ENCODE assay signal across 10 mouse cellular contexts in the genomic region with DNA sequence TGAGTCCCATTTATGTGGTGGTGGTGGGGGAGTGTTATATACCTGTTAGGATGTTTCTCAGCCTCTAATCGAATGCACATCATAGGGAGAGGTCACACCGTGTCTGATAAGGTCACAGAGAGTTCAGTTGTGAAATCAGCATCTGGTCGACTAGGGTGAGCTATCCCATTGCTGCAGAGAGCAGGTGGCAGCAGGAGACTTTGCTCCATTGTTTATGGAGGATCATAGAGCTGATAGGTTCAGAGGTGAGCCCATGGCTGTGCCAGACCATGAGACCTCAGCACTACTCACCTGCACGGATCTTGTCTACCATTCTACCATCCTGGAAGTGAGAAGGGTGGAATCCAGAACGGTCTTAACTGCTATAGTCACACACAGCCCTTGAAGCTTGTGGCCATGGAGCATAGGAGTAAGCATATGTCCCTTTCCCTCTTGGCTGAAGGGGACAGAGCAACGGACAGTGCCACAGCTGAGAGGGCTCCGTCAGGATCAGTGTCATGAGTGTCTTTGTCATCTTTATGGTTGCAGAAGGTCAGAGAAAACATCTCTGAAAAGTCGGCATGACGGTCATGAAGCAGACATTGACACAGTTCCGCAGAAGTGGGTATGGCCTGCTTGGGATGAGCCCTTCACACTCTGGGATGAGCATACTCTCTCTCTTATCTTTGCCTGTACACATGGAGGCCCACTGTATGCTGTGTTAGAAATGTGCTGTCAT. TPM values are rescaled to one million over a fixed set of nuclear protein-coding genes. Genes with fewer than 3 reads are reported as not detected.
DNase-seq lines count a peak whose midpoint lies in the region; ATAC-seq and TF ChIP-seq lines count a peak whose summit lies in the region.
"Had no signal": no experiment of that assay in that cellular context is flagged by ENCODE, and none has a peak within 500 bp of the region (broad histone marks: within the 10 kb centered on the region; RNA-seq: fewer than 3 reads in every experiment).

No protein-coding gene starts in this region.

- H3K4me2 ChIP-seq in forebrain, embryonic 11.5 days (ENCODE audit: low read depth, low read length, severe bottlenecking): no peak overlapping the region
- no peak overlapping the region for H3K4me2 ChIP-seq in forebrain, postnatal 0 days (ENCODE audit: low read depth)
- H3K4me2 ChIP-seq in lung, embryonic 14.5 days: no peak overlapping the region
- no peak overlapping the region for H3K4me2 ChIP-seq in hindbrain, embryonic 13.5 days

- H3K4me3 ChIP-seq in forebrain, embryonic 11.5 days (ENCODE audit: low read depth, low read length): no peak overlapping the region
- no peak overlapping the region for H3K4me3 ChIP-seq in forebrain, postnatal 0 days (ENCODE audit: low read depth, low read length)
- no peak overlapping the region for H3K4me3 ChIP-seq in lung, embryonic 14.5 days (ENCODE audit: low read depth, low read length)
- no peak overlapping the region for H3K4me3 ChIP-seq in hindbrain, embryonic 13.5 days
- peak overlapping the region; percentile 2 for H3K4me3 ChIP-seq in megakaryocyte, embryonic 14.5 days (replicated peaks)
- no peak overlapping the region for H3K4me3 ChIP-seq in gastrocnemius, adult 2 months

- intact Hi-C loops in gastrocnemius, adult 2 months (cut with DNase I): no loop called here

- no peak for DNase-seq in forebrain, embryonic 11.5 days (ENCODE audit: low spot score)
- no peak for DNase-seq in forebrain, postnatal 0 days
- no peak for DNase-seq in lung, embryonic 14.5 days
- no peak for DNase-seq in lung, postnatal 10 days
- no peak for DNase-seq in gastrocnemius, adult 2 months
- DNase-seq in frontal cortex, postnatal 10 days (ENCODE audit: low spot score in 2 of 2): no peak
- DNase-seq: heart, adult 18-20 months; left cerebral cortex, postnatal 4 days had no signal

- TF ChIP-seq CTCF in forebrain, postnatal 0 days (IDR thresholded peaks at IDR 0.05; ENCODE audit: low read depth): no peak
- no peak for TF ChIP-seq CTCF in lung, embryonic 14.5 days (IDR thresholded peaks at IDR 0.05; ENCODE audit: low read depth)
- no peak for TF ChIP-seq CTCF in gastrocnemius, adult 2 months (IDR thresholded peaks at IDR 0.05)

- H3K9ac ChIP-seq in forebrain, embryonic 11.5 days (ENCODE audit: low read length): no peak overlapping the region
- H3K9ac ChIP-seq in forebrain, postnatal 0 days: no peak overlapping the region
- H3K9ac ChIP-seq in lung, embryonic 14.5 days: no peak overlapping the region
- no peak overlapping the region for H3K9ac ChIP-seq in hindbrain, embryonic 13.5 days

- ATAC-seq in forebrain, embryonic 11.5 days (replicated peaks; ENCODE audit: low FRiP score): peak; percentile 9
- no peak for ATAC-seq in forebrain, postnatal 0 days
- peak; percentile 25 for ATAC-seq in lung, embryonic 14.5 days (ENCODE audit: insufficient read depth)
- ATAC-seq in hindbrain, embryonic 13.5 days (ENCODE audit: low FRiP score): peak; percentile 44

- H3K4me1 ChIP-seq in forebrain, embryonic 11.5 days (replicated peaks; ENCODE audit: control insufficient read depth, insufficient read depth, low read length): no peaks in the 10 kb centered on the region
- no peaks in the 10 kb centered on the region for H3K4me1 ChIP-seq in forebrain, postnatal 0 days (ENCODE audit: insufficient read depth)
- H3K4me1 ChIP-seq in lung, embryonic 14.5 days (ENCODE audit: insufficient read depth): no peaks in the 10 kb centered on the region
- no peaks in the 10 kb centered on the region for H3K4me1 ChIP-seq in hindbrain, embryonic 13.5 days (replicated peaks)
- H3K4me1 ChIP-seq in megakaryocyte, embryonic 14.5 days: peaks cover 18% of the 10 kb centered on the region

- no peaks in the 10 kb centered on the region for H3K27me3 ChIP-seq in forebrain, embryonic 11.5 days (ENCODE audit: control insufficient read depth, insufficient read depth, low read length)
- H3K27me3 ChIP-seq in forebrain, postnatal 0 days (ENCODE audit: insufficient read depth, low read length): no peaks in the 10 kb centered on the region
- H3K27me3 ChIP-seq in lung, embryonic 14.5 days (ENCODE audit: insufficient read depth, low read length): no peaks in the 10 kb centered on the region
- H3K27me3 ChIP-seq in hindbrain, embryonic 13.5 days: no peaks in the 10 kb centered on the region
- peaks cover 10% of the 10 kb centered on the region for H3K27me3 ChIP-seq in megakaryocyte, embryonic 14.5 days (replicated peaks)

- no peaks in the 10 kb centered on the region for H3K36me3 ChIP-seq in forebrain, embryonic 11.5 days (ENCODE audit: control insufficient read depth, insufficient read depth, low read length)
- H3K36me3 ChIP-seq in forebrain, postnatal 0 days (ENCODE audit: insufficient read depth): no peaks in the 10 kb centered on the region
- H3K36me3 ChIP-seq in lung, embryonic 14.5 days (ENCODE audit: insufficient read depth): no peaks in the 10 kb centered on the region
- H3K36me3 ChIP-seq in hindbrain, embryonic 13.5 days: no peaks in the 10 kb centered on the region
- H3K36me3 ChIP-seq in megakaryocyte, embryonic 14.5 days (replicated peaks; ENCODE audit: low read length): no peaks in the 10 kb centered on the region

- H3K9me3 ChIP-seq in forebrain, embryonic 11.5 days (ENCODE audit: control insufficient read depth, low read length): peaks cover 66% of the 10 kb centered on the region
- peaks cover 64% of the 10 kb centered on the region for H3K9me3 ChIP-seq in forebrain, postnatal 0 days (ENCODE audit: low read length)
- peaks cover 48% of the 10 kb centered on the region for H3K9me3 ChIP-seq in lung, embryonic 14.5 days (ENCODE audit: low read depth, low read length)
- peaks cover 57% of the 10 kb centered on the region for H3K9me3 ChIP-seq in hindbrain, embryonic 13.5 days
- peaks cover 26% of the 10 kb centered on the region for H3K9me3 ChIP-seq in megakaryocyte, embryonic 14.5 days

- 64% methylated on average over 10 of the region's 10 CpGs for WGBS in forebrain, embryonic 11.5 days
- WGBS in forebrain, postnatal 0 days: 63% methylated on average over 10 of the region's 10 CpGs
- 56% methylated on average over 10 of the region's 10 CpGs for WGBS in lung, embryonic 14.5 days
- 63% methylated on average over 10 of the region's 10 CpGs for WGBS in hindbrain, embryonic 13.5 days

- H3K27ac ChIP-seq in forebrain, embryonic 11.5 days (ENCODE audit: low read depth, low read length): no peak overlapping the region
- H3K27ac ChIP-seq in forebrain, postnatal 0 days (ENCODE audit: low read depth, low read length): no peak overlapping the region
- no peak overlapping the region for H3K27ac ChIP-seq in lung, embryonic 14.5 days (ENCODE audit: low read depth)
- H3K27ac ChIP-seq in hindbrain, embryonic 13.5 days: no peak overlapping the region
- H3K27ac ChIP-seq in gastrocnemius, adult 2 months: no peak overlapping the region

RNA-seq across cellular contexts. Expression of a gene that starts 6.9 kb away (rescaled TPM):
- polyA plus RNA-seq in forebrain, embryonic 11.5 days (2014; fragmentation: Nextera tagmentation; extraction: Ambion mirVana): not detected in 2 replicates
- 0.38 TPM in 2 replicates for total RNA-seq in forebrain, postnatal 0 days (2014; rRNA removed)
- 0.19 and 0.36 TPM in 2 replicates for polyA plus RNA-seq in forebrain, postnatal 0 days (2015; fragmentation: Nextera tagmentation; extraction: Ambion mirVana)
- 0.18 TPM in 1 of 2 replicates, not detected in the other for polyA plus RNA-seq in lung, embryonic 14.5 days (2014; fragmentation: Nextera tagmentation; extraction: Ambion mirVana)
- 0.04 TPM in 1 of 2 replicates, not detected in the other for polyA plus RNA-seq in hindbrain, embryonic 13.5 days (2015; fragmentation: Nextera tagmentation; extraction: Ambion mirVana)
- polyA plus RNA-seq in megakaryocyte, embryonic 14.5 days (2012; ENCODE audit: insufficient read depth, low replicate concordance): not detected in 2 replicates
- not detected for total RNA-seq in gastrocnemius, adult 2 months (2021)
- total RNA-seq: heart, adult 18-20 months had no signal

RNA-seq across cellular contexts. Expression of a gene that starts 7.0 kb away (rescaled TPM):
- polyA plus RNA-seq in forebrain, embryonic 11.5 days (2014; fragmentation: Nextera tagmentation; extraction: Ambion mirVana): 221 and 223 TPM in 2 replicates
- total RNA-seq in forebrain, postnatal 0 days (2014; rRNA removed): 77.6 and 88.0 TPM in 2 replicates
- polyA plus RNA-seq in forebrain, postnatal 0 days (2015; fragmentation: Nextera tagmentation; extraction: Ambion mirVana): 24.5 and 40.0 TPM in 2 replicates
- 215 and 225 TPM in 2 replicates for polyA plus RNA-seq in lung, embryonic 14.5 days (2014; fragmentation: Nextera tagmentation; extraction: Ambion mirVana)
- polyA plus RNA-seq in hindbrain, embryonic 13.5 days (2015; fragmentation: Nextera tagmentation; extraction: Ambion mirVana): 82.0 and 82.8 TPM in 2 replicates
- 2.4 and 4.0 TPM in 2 replicates for polyA plus RNA-seq in megakaryocyte, embryonic 14.5 days (2012; ENCODE audit: insufficient read depth, low replicate concordance)
- total RNA-seq in gastrocnemius, adult 2 months (2021): 1 to 10 TPM; 6.1 to 6.6 TPM

RNA-seq across cellular contexts. Expression of a gene that starts 57.6 kb away (rescaled TPM):
- 2.5 and 3.0 TPM in 2 replicates for polyA plus RNA-seq in forebrain, embryonic 11.5 days (2014; fragmentation: Nextera tagmentation; extraction: Ambion mirVana)
- 0.23 TPM in 1 of 2 replicates, not detected in the other for total RNA-seq in forebrain, postnatal 0 days (2014; rRNA removed)
- polyA plus RNA-seq in forebrain, postnatal 0 days (2015; fragmentation: Nextera tagmentation; extraction: Ambion mirVana): 0.35 and 0.36 TPM in 2 replicates
- polyA plus RNA-seq in lung, embryonic 14.5 days (2014; fragmentation: Nextera tagmentation; extraction: Ambion mirVana): 2.1 and 2.7 TPM in 2 replicates
- polyA plus RNA-seq in hindbrain, embryonic 13.5 days (2015; fragmentation: Nextera tagmentation; extraction: Ambion mirVana): 0.66 and 0.79 TPM in 2 replicates
- polyA plus RNA-seq in megakaryocyte, embryonic 14.5 days (2012; ENCODE audit: insufficient read depth, low replicate concordance): not detected in 2 replicates
- total RNA-seq in gastrocnemius, adult 2 months (2021): not detected
- total RNA-seq: heart, adult 18-20 months had no signal
